Mouse (Mus musculus) embryonic fibroblast, embryonic 13.5 days (primary cell): ENCODE results near the gene Vat1l.

Experiments
- CTCF ChIP-seq: IDR thresholded peaks from 2 replicates; pipeline ENCODE4 v1.5.1; 2011; ENCODE audit warnings: mild to moderate bottlenecking, control low read depth, low read length, moderate library complexity, borderline replicate concordance; ENCODE audit not compliant: insufficient read depth
- POLR2A ChIP-seq: IDR thresholded peaks from 2 replicates; pipeline ENCODE4 v1.6.1; 2011; ENCODE audit warnings: low read depth, mild to moderate bottlenecking, control low read depth, low read length, moderate library complexity

- TF ChIP-seq CTCF = no peak
- no peak for TF ChIP-seq POLR2A
Measured at GRCm38 (mm10) chr8:114421544-114421943, 216.1 kb downstream of the Vat1l start.
